Mouse (Mus musculus) cortical plate, adult 2 months (tissue): ENCODE measurements around the gene Kcnk16. TPM values are rescaled to one million over a fixed set of nuclear protein-coding genes. Genes with fewer than 3 reads are reported as not detected.

Experiments used
- H3K27ac ChIP-seq: fragments of 200-500 bp; 2 replicates; pipeline ENCODE4 v1.5.1; 2012; ENCODE audit warnings: low read length, control low read depth, inconsistent platforms; ENCODE audit not compliant: insufficient read depth
- H3K4me1 ChIP-seq: fragments of 200-500 bp; 2 replicates; pipeline ENCODE4 v1.6.1; 2011; ENCODE audit warnings: low read length; ENCODE audit not compliant: control insufficient read depth, insufficient read depth
- H3K4me3 ChIP-seq: fragments of 200-500 bp; 2 replicates; pipeline ENCODE4 v1.5.1; 2011; ENCODE audit warnings: mild to moderate bottlenecking, low read length, control low read depth; ENCODE audit not compliant: insufficient read depth
- CTCF ChIP-seq: fragments of 200-500 bp; IDR thresholded peaks from 2 replicates; pipeline ENCODE4 v1.5.1; 2011; ENCODE audit warnings: mild to moderate bottlenecking, control low read depth, low read length; ENCODE audit not compliant: insufficient read depth; ENCODE audit errors: extremely low read depth
- POLR2A ChIP-seq: fragments of 200-500 bp; IDR thresholded peaks from 2 replicates; pipeline ENCODE4 v1.6.1; 2011; ENCODE audit warnings: mild to moderate bottlenecking, low read length, control low read depth; ENCODE audit not compliant: insufficient read depth; ENCODE audit errors: extremely low read depth
- polyA plus RNA-seq: library from polyadenylated mRNA; depleted of rRNA; stranded (reverse); fragments of >200 nt; gene quantifications from 2 replicates; pipeline ENCODE4 v1.2.3, GENCODE M21; 2012; rRNA removed

Kcnk16 gene
- polyA plus RNA-seq, 1 experiment: not detected

DNA sequence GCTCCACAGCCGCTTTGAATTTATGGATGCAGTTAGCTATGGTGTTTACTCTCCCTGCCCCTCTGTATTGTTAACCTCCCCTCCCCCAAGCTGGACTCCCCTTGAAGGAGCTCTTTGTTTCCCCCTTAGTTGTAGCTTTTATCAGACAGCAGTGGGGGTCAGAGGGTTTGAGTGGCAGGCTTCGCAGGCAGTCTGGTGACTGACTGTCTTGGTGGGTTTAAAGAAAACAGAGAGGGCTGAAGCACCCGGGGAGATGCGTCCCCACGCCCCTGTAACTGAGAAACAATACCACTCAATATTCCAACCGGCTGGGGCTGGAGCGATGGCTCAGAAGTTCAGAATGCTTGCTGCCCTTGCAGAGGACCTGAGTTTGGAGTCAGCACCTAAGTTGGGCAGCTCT, 47.9 kb downstream of the Kcnk16 start:
- H3K4me1 ChIP-seq: no peaks in the 10 kb centered on the region
- no peak overlapping the region for H3K4me3 ChIP-seq
- TF ChIP-seq CTCF (no peak), POLR2A (no peak)
- H3K27ac ChIP-seq: no peak overlapping the region

DNA sequence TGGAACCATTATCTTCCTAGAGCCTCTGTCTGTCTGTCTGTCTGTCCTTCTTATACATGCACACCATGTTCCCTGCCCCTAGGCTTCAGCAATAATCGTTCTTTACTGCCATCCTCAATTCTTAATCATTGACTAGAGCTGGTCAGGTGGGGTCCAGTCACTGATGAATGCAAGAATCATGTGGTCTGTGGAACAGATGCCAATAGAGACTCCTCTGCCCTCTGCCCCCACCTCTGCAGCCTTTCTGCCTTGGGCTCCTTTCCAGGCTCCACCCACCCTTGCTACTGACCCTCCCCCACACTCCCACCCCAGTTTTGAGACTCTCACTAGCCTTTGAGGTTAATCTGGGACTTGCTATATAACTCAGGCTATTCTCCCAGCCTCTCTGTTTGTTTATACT, 49.1 kb downstream of the Kcnk16 start:
- Histone ChIP-seq H3K27ac (no peak overlapping the region), H3K4me1 (no peaks in the 10 kb centered on the region), H3K4me3 (no peak overlapping the region)
- TF ChIP-seq POLR2A (no peak), CTCF (no peak)

DNA sequence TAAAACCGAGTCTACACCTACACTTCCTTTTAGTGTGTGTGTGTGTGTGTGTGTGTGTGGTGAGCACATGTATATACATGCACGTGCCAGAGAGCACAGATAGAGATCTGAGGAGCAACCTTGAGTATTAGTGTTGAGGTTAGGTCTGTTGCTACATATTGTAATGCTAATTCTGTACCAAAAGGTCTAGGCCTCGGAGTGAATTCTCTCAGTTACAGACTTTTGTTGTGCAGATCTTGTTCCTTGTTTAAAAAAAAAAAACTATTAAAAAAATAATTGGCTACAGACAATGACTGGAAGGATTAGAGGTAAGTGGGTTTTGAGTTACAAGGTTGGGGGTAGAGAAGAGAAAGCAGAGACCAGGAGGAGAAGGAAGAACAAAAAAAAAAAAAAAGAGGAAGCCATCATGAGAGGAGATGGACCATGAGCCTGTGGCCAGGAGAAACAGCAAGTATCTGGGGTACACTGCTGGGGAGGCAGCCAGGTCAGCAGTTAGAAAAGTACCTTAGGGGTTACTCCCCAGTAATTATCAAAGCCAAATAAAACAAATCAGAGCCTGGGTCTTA, 51.6 kb downstream of the Kcnk16 start:
- Histone ChIP-seq H3K4me1 (no peaks in the 10 kb centered on the region), H3K4me3 (no peak overlapping the region), H3K27ac (no peak overlapping the region)
- no peak for TF ChIP-seq CTCF
- TF ChIP-seq POLR2A: no peak

- TF ChIP-seq CTCF (no peak), POLR2A (no peak)
- Histone ChIP-seq H3K27ac (no peak overlapping the region), H3K4me1 (no peaks in the 10 kb centered on the region), H3K4me3 (no peak overlapping the region)
Observed at GRCm38 (mm10) chr14:20216561-20217298, 52.3 kb downstream of the Kcnk16 start.

- TF ChIP-seq POLR2A (no peak), CTCF (no peak)
- Histone ChIP-seq H3K27ac (no peak overlapping the region), H3K4me1 (no peaks in the 10 kb centered on the region), H3K4me3 (no peak overlapping the region)
Observed at GRCm38 (mm10) chr14:20215826-20216225, 53.2 kb downstream of the Kcnk16 start.

DNA sequence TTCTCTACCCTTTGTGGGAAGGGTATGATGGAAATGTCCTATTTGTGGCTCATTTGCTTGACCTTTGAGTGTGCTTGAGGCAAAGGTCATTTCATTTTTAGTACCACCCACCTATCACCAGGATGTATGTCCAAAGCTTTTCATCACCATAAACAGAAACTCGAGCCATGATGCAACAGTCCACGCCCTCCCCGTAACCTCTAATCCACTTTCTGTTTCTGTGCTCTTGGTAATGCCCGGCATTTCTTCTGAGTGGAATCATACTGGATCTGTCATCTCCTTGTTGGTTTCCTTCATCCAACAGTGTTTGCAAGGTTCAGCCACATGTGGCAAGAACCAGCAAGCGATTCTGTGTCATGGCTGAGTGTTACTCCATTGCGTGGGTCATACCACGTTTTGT, 54.9 kb downstream of the Kcnk16 start:
- no peak overlapping the region for H3K27ac ChIP-seq
- H3K4me3 ChIP-seq: no peak overlapping the region
- TF ChIP-seq POLR2A (no peak), CTCF (no peak)

GRCm38 (mm10) chr14:20211754-20212601, 57.0 kb downstream of the Kcnk16 start:
- no peak overlapping the region for H3K27ac ChIP-seq
- H3K4me1 ChIP-seq: no peaks in the 10 kb centered on the region
- H3K4me3 ChIP-seq: no peak overlapping the region
- TF ChIP-seq CTCF (no peak), POLR2A (no peak)

More for the DNA sequence above, 54.9 kb downstream of the Kcnk16 start:
- no peaks in the 10 kb centered on the region for H3K4me1 ChIP-seq

Other genes with a start within 250 kb of the Kcnk16 start
- 8.2 and 8.3 TPM in 2 replicates for gene Saysd1, start 130.7 kb downstream of the Kcnk16 start, polyA plus RNA-seq
- 0.55 and 0.71 TPM in 2 replicates for gene Kcnk5, start 87.4 kb downstream of the Kcnk16 start, polyA plus RNA-seq
- 30.4 and 32.7 TPM in 2 replicates for gene Nudt13, start 25.5 kb upstream of the Kcnk16 start, polyA plus RNA-seq
- 31.8 and 32.5 TPM in 2 replicates for gene Ecd, start 78.9 kb upstream of the Kcnk16 start, polyA plus RNA-seq
- gene Fam149b, start 79.0 kb upstream of the Kcnk16 start, polyA plus RNA-seq: 56.6 and 61.0 TPM in 2 replicates
- 37.0 and 37.2 TPM in 2 replicates for gene Dnajc9, start 119.7 kb upstream of the Kcnk16 start, polyA plus RNA-seq
- 44.9 and 45.4 TPM in 2 replicates for gene Mrps16, start 124.4 kb upstream of the Kcnk16 start, polyA plus RNA-seq
- 1.5 and 3.3 TPM in 2 replicates for gene Cfap70, start 183.0 kb upstream of the Kcnk16 start, polyA plus RNA-seq
- 86.0 and 89.0 TPM in 2 replicates for gene Anxa7, start 210.9 kb upstream of the Kcnk16 start, polyA plus RNA-seq
- gene Mss51, start 227.7 kb upstream of the Kcnk16 start, polyA plus RNA-seq: 0.33 and 0.42 TPM in 2 replicates